Mouse (Mus musculus) forebrain, embryonic 15.5 days (tissue): ENCODE results near the gene Pnrc2. TPM values are rescaled to one million over a fixed set of nuclear protein-coding genes. Genes with fewer than 3 reads are reported as not detected.

Experiments
- ATAC-seq: fragments of 200-750 bp; cut with Nextera tagmentation; replicated peaks from 2 replicates; pipeline ENCODE4 v1.8.0; 2017; ENCODE audit warnings: mild to moderate bottlenecking, moderate TSS enrichment, moderate library complexity
- H3K27ac ChIP-seq: fragments of 300-500 bp; sonication (generic); replicated peaks from 2 replicates; pipeline ENCODE4 v1.5.1; 2015; ENCODE audit warnings: mild to moderate bottlenecking, inconsistent platforms
- H3K27me3 ChIP-seq: fragments of 300-500 bp; sonication (generic); 2 replicates; pipeline ENCODE4 v1.6.1; 2015; ENCODE audit warnings: inconsistent platforms
- H3K36me3 ChIP-seq: fragments of 300-500 bp; sonication (generic); 2 replicates; pipeline ENCODE4 v1.6.1; 2015; ENCODE audit warnings: mild to moderate bottlenecking, inconsistent platforms
- H3K4me1 ChIP-seq: fragments of 300-500 bp; sonication (generic); 2 replicates; pipeline ENCODE4 v1.6.1; 2015; ENCODE audit warnings: inconsistent platforms
- H3K4me2 ChIP-seq: fragments of 300-500 bp; sonication (generic); replicated peaks from 2 replicates; pipeline ENCODE4 v1.6.1; 2015; ENCODE audit warnings: mild to moderate bottlenecking, inconsistent platforms
- H3K4me3 ChIP-seq: fragments of 300-500 bp; sonication (generic); 2 replicates; pipeline ENCODE4 v1.5.1; 2015; ENCODE audit warnings: mild to moderate bottlenecking, inconsistent platforms
- H3K9ac ChIP-seq: fragments of 300-500 bp; sonication (generic); replicated peaks from 2 replicates; pipeline ENCODE4 v1.6.1; 2015; ENCODE audit warnings: mild to moderate bottlenecking, inconsistent platforms
- H3K9me3 ChIP-seq: fragments of 300-500 bp; sonication (generic); 2 replicates; pipeline ENCODE4 v1.6.1; 2016; ENCODE audit warnings: inconsistent platforms
- WGBS: fragments of 180-500 bp; shearing (Covaris S2); methylation state at CpG from one replicate; pipeline ENCODE4 v1.1.7; 2015; ENCODE audit warnings: mixed read lengths; 5-methylcytosine and 5-hydroxymethylcytosine counted together
- polyA plus RNA-seq: library from polyadenylated mRNA; unstranded; fragments of >200 nt; fragmentation: Nextera tagmentation; extraction: Ambion mirVana; gene quantifications from 2 replicates; pipeline ENCODE4 v1.2.1, GENCODE M21; 2015

The Pnrc2 gene
- polyA plus RNA-seq, 1 experiment from 2014 or later = 134 TPM

DNA sequence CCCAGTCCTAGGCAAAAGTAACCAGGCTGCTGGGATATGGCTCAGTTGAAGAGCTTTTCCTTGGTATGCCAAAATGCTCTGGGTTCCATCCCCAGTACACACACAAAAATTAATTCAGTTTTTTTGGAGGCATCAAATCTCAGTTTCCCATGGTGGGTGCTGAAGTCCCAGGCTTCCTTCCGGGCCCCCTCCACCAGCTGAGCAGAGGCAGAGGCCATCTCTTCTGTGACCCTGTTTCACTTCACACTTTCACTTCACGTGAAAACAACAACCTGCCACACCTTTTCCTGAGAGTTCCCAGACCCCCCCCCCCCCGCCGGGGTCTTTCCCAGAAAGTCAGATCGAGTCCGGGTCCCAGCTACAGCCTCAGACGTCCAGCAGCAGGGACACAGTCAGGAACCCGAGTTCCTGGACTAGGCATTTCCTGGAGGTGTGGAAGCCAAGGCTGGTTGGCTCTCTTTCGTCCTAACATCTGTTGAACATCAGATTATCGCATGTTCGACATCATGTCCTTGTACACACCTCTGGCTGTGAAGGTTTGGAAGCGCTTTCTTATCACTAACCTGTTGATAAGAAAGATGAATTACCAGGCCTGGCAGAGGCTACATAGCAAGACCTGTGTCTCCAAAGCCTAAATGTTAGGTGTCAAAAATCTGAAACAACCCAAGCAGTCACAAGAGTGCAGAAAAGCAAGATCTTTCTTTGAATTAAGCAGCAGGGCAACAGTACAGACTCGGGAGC lies 35.8 kb upstream of the Pnrc2 start:
- 74% methylated on average over 13 of the region's 13 CpGs for WGBS
- no peak for ATAC-seq
- Histone ChIP-seq H3K27ac (no peak overlapping the region), H3K4me2 (no peak overlapping the region), H3K27me3 (no peaks in the 10 kb centered on the region), H3K4me1 (no peaks in the 10 kb centered on the region), H3K36me3 (no peaks in the 10 kb centered on the region), H3K4me3 (no peak overlapping the region), H3K9ac (no peak overlapping the region), H3K9me3 (no peaks in the 10 kb centered on the region)

DNA sequence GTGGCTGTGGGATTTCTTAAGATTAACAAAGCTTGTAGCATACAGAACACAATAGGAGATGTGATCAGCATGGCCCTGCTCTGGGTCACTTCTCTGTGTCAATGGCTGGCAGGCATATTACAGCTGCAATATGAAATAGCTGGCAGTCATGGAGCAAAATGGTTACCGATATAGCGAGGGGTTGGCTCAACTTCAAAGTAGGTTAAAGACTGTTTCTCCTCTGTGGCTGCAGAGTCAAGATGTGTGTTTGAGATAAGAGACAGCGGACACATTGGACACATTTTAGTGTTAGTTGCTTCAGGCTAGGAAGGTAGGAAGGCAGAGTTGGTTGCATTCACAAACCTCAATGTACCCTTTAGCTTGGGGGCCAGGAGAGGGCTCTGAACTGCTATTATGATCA lies 33.0 kb upstream of the Pnrc2 start:
- H3K4me3 ChIP-seq = no peak overlapping the region
- no peak overlapping the region for H3K9ac ChIP-seq
- no peaks in the 10 kb centered on the region for H3K27me3 ChIP-seq
- 91% methylated on average over 3 of the region's 3 CpGs for WGBS
- H3K4me2 ChIP-seq = no peak overlapping the region
- H3K27ac ChIP-seq = no peak overlapping the region
- H3K4me1 ChIP-seq = no peaks in the 10 kb centered on the region
- no peaks in the 10 kb centered on the region for H3K36me3 ChIP-seq
- ATAC-seq = no peak
- no peaks in the 10 kb centered on the region for H3K9me3 ChIP-seq

DNA sequence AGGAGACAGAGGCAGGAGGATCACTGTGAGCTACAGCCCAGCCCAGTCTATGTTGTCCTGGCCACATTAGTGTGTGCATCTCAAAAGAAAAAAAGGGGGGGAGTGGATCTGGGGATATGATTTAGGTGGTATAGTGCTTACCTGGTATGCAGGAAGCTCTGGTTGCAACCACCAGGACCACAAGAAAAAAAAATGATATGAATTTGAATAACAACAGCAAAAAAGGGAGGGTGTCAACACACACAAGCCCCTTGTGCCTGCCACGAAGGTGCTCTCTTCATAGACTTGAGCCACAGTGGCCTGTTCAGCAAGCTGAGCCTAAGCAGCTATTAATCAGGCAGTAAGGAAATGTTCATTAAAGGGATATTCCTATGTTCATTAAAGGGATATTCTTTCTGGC lies 31.2 kb upstream of the Pnrc2 start:
- H3K4me1 ChIP-seq = no peaks in the 10 kb centered on the region
- H3K27ac ChIP-seq = no peak overlapping the region
- H3K4me2 ChIP-seq = no peak overlapping the region
- H3K9ac ChIP-seq = no peak overlapping the region
- H3K36me3 ChIP-seq = no peaks in the 10 kb centered on the region
- no peaks in the 10 kb centered on the region for H3K9me3 ChIP-seq
- no peaks in the 10 kb centered on the region for H3K27me3 ChIP-seq
- ATAC-seq = no peak
- H3K4me3 ChIP-seq = no peak overlapping the region
- 51% methylated on average over 1 of the region's 1 CpGs for WGBS

DNA sequence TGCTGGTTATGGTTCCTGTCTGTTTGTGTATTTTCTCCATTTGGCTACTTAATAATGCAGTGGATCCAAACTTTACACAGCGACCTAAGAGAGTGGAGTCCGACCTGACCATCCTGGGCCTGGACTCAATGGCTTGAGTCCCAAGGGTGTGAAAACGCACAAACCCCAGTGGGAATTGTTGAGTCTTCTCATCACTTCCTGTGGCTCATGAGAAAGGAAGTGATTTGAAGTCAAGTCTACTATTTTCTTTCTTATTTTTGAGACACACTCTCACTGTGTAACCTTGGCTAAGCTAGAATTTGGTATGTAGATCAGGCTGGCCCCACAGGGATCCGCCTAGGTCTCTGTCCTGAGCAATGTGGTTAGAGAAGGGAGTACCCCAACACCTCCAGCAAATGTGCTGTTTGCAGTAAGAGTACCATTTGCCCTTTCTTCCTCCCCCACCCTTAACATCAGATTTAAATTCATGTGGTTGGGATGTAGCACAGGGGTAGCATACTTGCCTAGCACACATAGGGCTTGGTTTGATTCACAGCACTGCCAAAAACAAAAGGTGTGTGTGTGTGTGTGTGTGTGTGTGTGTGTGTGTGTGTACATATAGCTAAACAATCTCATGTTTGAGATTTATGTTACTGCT lies 29.1 kb upstream of the Pnrc2 start:
- Histone ChIP-seq H3K36me3 (no peaks in the 10 kb centered on the region), H3K9ac (no peak overlapping the region), H3K27me3 (no peaks in the 10 kb centered on the region), H3K4me2 (no peak overlapping the region), H3K4me3 (no peak overlapping the region), H3K4me1 (no peaks in the 10 kb centered on the region), H3K9me3 (no peaks in the 10 kb centered on the region), H3K27ac (no peak overlapping the region)
- 95% methylated on average over 4 of the region's 4 CpGs for WGBS
- ATAC-seq = no peak

DNA sequence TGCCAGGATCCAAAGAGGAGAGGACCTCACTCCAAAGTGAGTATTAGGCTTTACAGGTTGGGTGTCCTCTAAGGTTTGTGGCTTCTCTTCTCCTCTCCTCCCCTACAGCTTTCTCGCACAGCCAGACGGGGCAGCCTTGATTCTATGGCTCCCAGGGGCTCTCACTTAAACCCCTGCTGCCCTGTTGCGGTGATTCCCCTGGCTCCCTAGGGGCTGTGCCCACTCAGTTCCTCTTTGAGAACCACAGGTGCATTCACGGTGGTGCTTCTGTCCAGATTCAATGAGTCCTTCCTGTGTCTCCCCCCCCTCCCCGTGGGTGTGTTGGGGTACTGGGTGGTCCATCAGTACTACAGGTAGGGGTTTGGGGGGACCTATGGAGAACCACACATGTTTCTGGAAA lies 26.4 kb upstream of the Pnrc2 start:
- H3K9me3 ChIP-seq = no peaks in the 10 kb centered on the region
- H3K4me1 ChIP-seq = no peaks in the 10 kb centered on the region
- H3K4me3 ChIP-seq = no peak overlapping the region
- H3K27me3 ChIP-seq = no peaks in the 10 kb centered on the region
- H3K9ac ChIP-seq = no peak overlapping the region
- no peak overlapping the region for H3K4me2 ChIP-seq
- ATAC-seq = no peak
- H3K27ac ChIP-seq = no peak overlapping the region
- 75% methylated on average over 5 of the region's 5 CpGs for WGBS
- no peaks in the 10 kb centered on the region for H3K36me3 ChIP-seq

DNA sequence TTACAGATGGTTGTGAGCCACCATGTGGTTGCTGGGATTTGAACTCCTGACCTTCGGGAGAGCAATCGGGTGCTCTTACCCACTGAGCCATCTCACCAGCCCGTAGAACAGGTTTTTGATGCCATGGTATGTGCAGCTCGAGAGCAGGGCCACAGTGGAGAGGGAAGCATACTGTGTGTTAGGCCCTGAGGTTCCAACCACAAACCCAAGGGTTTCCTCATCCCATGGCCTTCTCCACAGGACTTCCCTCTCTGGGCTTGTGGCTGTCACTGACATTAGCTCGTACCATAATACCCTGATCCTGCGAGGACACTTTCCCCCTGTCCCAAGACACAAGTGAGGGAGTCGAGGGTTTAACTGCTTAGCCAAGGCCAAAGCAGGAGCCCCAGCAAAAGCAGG lies 25.4 kb upstream of the Pnrc2 start:
- ATAC-seq = no peak
- H3K9ac ChIP-seq = no peak overlapping the region
- 88% methylated on average over 7 of the region's 7 CpGs for WGBS
- H3K36me3 ChIP-seq = no peaks in the 10 kb centered on the region
- no peaks in the 10 kb centered on the region for H3K27me3 ChIP-seq
- no peak overlapping the region for H3K27ac ChIP-seq
- H3K9me3 ChIP-seq = no peaks in the 10 kb centered on the region
- H3K4me1 ChIP-seq = no peaks in the 10 kb centered on the region
- H3K4me3 ChIP-seq = no peak overlapping the region
- no peak overlapping the region for H3K4me2 ChIP-seq

DNA sequence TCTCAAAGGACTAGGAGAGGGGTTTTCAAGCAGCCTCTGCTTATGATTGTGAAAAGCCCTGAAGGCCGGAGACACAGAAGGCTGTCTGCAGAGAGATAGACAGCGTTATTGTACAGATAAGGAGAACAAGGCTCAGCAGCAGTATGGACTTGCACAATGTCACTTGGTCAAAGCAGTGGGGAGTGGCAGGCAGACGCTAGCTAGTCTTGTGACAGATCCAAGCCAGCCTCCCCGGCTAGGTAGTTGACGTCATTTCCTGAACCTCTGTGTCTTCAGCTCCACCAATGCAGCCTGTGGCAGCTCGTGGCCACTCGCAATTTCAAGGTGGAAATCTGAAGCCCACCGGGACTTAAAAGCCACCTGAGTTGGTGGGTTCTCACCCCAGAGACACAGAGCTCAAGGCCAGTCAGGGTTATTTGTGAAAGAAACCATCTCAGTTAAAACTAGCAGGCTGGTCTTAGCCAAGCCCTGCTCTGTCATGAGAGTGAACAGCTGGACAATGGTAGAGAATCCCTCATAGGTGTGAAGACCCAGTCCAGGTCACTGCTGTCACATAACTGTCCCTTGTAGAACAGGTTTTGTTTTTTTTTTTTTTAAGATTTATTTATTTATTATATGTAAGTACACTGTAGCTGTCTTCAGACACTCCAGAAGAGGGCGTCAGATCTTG lies 24.9 kb upstream of the Pnrc2 start:
- Histone ChIP-seq H3K27ac (no peak overlapping the region), H3K4me1 (no peaks in the 10 kb centered on the region), H3K4me3 (no peak overlapping the region), H3K9ac (no peak overlapping the region), H3K4me2 (no peak overlapping the region), H3K36me3 (no peaks in the 10 kb centered on the region), H3K27me3 (no peaks in the 10 kb centered on the region), H3K9me3 (no peaks in the 10 kb centered on the region)
- WGBS = 85% methylated on average over 8 of the region's 9 CpGs
- ATAC-seq = no peak

DNA sequence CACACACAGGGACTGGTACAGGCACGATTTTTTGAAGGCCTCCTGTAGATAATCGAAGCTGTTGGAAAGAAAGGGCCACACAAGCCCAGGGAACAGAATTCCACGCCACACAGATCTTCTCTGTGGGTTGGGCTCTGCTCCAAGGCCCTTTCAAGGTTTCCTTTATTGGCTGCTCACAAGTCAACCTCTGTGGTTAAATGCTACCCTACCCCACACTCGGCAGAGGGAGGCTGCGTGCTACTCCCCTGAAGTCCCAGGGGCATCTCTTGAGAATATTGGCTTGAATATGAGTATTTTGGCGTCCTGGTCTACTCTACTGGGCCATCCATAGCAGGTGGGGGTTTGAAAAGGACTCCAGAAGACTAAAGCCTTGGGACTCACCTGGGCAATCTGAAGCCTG lies 22.5 kb upstream of the Pnrc2 start:
- H3K27ac ChIP-seq = no peak overlapping the region
- H3K4me1 ChIP-seq = no peaks in the 10 kb centered on the region
- ATAC-seq = no peak
- H3K36me3 ChIP-seq = no peaks in the 10 kb centered on the region
- 82% methylated on average over 6 of the region's 6 CpGs for WGBS
- no peak overlapping the region for H3K4me3 ChIP-seq
- no peaks in the 10 kb centered on the region for H3K9me3 ChIP-seq
- H3K4me2 ChIP-seq = no peak overlapping the region
- no peak overlapping the region for H3K9ac ChIP-seq
- H3K27me3 ChIP-seq = no peaks in the 10 kb centered on the region

DNA sequence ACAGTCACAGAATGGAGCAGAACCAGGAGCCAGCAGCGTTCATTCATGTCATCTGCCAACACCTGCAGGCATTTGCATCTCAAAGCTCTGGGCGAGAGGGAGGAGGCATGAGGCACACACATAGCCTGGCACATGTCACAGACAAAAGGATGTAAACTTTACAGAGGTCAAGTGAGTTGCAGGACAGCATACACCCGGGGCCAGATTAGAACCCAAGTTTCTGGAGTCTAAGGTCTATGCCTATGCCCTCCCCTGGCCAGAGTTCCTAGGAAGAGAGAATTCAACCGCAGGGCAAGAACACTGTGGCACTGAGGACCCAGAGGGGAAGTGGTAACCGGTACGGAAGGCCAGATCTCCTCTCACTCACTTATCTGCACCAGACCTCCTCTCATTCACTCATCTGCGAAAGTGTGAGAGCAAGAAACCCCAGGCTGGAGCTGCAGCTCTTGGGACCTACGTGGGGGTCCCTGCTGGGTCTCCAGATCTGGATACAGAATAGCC lies 21.5 kb upstream of the Pnrc2 start, which contains the start of gene Cnr2:
Cnr2 (plus strand) TSS at position 324 of the 501 bp plus-strand sequence.
- Histone ChIP-seq H3K9me3 (no peaks in the 10 kb centered on the region), H3K4me1 (no peaks in the 10 kb centered on the region), H3K9ac (no peak within 1 kb of the TSS), H3K4me3 (no peak within 1 kb of the TSS), H3K27ac (no peak within 1 kb of the TSS), H3K4me2 (no peak within 1 kb of the TSS), H3K36me3 (no peaks in the 10 kb centered on the region), H3K27me3 (no peaks in the 10 kb centered on the region)
- WGBS = 57% methylated on average over 8 of the region's 8 CpGs
- no peak for ATAC-seq

DNA sequence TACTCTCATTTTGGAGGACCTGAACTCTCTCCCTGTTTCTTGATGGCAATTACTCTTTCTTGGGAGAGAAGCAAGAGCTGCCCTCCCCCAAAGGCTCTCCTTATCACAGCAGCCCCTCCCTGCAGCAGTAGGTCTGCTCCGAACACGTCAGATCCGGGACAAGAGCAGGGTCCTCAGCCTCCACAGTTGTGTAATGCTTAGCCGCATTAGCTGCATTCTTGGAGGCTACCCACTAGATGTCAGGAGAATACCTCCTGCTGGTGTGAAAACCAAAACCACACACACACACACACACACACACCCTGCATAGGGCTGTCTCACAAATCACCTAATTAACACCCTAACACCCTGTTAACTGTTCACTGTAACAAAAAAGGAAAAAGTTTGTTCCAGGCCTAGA lies 19.2 kb upstream of the Pnrc2 start:
- H3K27ac ChIP-seq = no peak overlapping the region
- no peaks in the 10 kb centered on the region for H3K4me1 ChIP-seq
- no peak for ATAC-seq
- H3K4me2 ChIP-seq = no peak overlapping the region
- H3K27me3 ChIP-seq = no peaks in the 10 kb centered on the region
- H3K36me3 ChIP-seq = no peaks in the 10 kb centered on the region
- 67% methylated on average over 4 of the region's 4 CpGs for WGBS
- no peak overlapping the region for H3K9ac ChIP-seq
- H3K4me3 ChIP-seq = no peak overlapping the region
- no peaks in the 10 kb centered on the region for H3K9me3 ChIP-seq

DNA sequence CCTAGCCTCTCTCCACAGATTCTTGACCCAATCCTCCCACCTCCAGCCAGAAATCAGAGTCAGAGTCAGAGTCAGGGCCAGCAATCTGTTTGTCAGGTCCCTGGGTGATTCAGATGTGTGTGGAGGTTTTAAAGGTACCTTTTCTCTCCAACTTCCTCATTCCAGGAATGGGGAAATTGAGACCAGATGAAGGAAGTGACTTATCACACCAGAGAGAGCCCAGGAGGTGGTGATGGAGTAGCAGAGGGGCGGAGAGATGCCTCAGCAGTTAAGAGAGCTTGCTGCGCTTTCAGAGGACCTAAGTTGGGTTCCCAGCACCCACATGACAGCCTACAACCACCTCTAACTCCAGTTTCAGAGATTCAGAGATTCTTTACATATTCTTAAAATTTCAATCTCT lies 17.9 kb upstream of the Pnrc2 start:
- ATAC-seq = no peak
- Histone ChIP-seq H3K4me3 (no peak overlapping the region), H3K27me3 (no peaks in the 10 kb centered on the region), H3K27ac (no peak overlapping the region), H3K4me1 (no peaks in the 10 kb centered on the region), H3K9ac (no peak overlapping the region), H3K4me2 (no peak overlapping the region), H3K36me3 (no peaks in the 10 kb centered on the region), H3K9me3 (no peaks in the 10 kb centered on the region)
- WGBS = 85% methylated on average over 2 of the region's 2 CpGs

DNA sequence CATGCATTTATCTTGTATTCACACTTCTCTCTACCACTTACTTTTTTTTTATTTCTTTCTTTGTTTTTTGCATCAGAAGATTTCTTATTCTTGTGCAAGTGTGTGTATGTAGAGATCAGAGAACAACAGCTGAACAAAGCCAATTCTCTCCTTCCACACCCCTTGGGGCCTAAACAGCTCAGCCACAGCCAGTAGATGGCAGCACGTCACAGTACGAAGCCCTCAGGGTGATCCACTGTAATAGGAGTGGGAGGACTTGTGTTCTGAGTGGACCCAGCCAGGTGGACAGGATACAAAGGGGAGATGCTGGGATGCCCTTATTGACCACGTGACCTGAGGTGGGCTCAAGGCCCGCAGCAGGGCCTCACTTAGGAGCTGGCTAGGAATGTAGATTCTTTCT lies 16.2 kb upstream of the Pnrc2 start:
- Histone ChIP-seq H3K27me3 (no peaks in the 10 kb centered on the region), H3K9ac (no peak overlapping the region), H3K27ac (no peak overlapping the region), H3K9me3 (no peaks in the 10 kb centered on the region), H3K4me3 (no peak overlapping the region), H3K4me2 (no peak overlapping the region), H3K4me1 (no peaks in the 10 kb centered on the region), H3K36me3 (no peaks in the 10 kb centered on the region)
- ATAC-seq = peak; percentile 57; the same call in 1 of the 2 replicates
- 8% methylated on average over 4 of the region's 4 CpGs for WGBS
